Mouse (Mus musculus) frontal cortex, adult (tissue): ENCODE data around the gene Slc33a1.

Experiments used
- ATAC-seq: cut with Nextera tagmentation; 2 replicates; pipeline ENCODE4 v1.9.2; 2017; ENCODE audit warnings: mild to moderate bottlenecking, moderate library complexity, mixed read lengths; ENCODE audit not compliant: low TSS enrichment

Gene Slc33a1

DNA sequence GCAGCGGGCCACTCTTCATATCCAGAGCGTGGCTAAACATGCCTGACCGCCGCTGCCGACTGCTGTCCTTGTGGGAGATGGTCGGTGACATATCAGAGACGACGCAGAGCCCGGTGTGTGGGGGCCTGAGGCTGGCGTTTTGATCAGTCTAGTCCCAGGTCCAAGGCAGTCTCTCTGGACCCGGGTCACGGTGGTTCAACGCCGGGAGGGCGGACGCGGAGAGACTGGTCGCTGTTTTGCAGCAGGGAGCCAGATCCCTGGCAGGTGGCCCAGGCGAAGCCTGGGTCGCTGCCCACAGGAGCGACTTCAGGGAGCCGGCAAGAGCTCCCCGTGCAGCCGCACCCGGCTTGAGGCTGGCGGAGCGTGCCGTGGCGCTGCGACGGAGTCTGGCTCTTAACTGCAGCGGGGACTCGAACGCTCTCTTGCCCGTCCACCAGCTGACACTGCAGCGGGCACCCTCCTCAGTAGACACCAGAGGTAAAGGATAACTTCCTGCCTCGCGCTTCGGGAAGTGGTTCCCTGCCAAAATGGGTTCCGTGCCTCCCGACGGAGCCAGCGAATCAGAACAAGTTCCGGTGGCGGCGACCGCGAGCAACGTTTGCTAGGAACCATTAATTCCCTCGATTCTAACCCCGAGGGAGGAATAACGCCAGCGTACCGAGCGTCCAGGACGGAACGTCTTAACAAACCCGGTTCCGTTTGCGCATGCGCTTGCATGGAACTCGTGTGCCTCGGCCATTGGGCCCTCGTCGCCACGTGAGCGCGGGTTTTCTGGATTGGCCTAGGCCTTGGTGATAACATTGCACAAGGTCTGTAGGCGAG is at the start of gene Slc33a1:
TSS of gene Slc33a1 (minus strand) at position 669 of the 822 bp plus-strand sequence.
- ATAC-seq: peak; percentile 97

DNA sequence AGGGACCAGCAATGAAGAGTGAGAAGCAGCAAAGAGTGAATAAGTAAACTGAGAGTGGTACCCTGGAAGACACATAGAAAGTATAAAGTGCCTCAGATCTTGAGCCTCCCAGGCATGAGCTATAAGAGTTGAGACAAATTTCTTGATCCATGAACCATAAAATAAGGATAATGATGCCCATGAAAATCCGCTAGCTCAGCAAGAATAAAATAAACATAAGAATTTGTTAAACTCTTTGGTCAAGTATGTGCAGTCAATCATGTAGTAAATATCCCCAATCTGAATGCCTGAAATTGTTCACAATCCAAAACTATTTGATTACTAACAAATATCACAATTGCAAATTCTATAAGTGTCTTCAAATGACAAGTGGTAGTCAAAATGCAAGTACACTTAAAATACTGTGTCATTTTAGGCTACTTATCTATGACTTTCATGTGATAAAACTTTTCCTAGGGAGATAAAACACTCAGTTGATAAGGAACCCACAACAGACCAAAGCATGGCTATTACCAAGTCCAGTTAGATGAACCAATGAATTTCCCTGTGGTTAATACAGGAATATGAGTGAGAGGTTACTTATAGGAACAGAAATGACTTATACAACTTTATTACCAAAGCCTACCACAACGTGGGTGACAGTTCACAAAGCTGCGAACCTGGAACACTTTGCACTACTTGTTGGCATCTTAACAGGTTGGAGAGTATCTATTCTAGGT is 24.3 kb upstream of the Slc33a1 start:
- no peak for ATAC-seq

DNA sequence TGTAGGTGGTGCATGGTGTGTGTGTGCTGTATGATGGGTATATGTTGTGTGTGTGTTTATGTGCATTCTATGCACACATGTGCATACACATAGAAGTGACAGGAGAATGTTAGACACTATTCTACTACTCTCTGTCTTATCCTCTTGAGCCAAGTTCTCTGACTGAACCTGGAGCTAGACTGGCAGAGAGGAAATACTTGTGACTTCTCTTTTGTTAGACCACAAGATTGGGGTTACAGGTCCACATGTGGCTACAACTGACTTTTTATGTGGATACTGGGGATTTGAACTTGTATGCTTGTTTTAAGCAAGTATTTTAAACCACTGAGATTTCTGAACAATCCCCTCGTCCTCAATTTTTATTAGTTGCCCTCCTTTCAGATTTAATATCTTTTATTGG is 22.1 kb upstream of the Slc33a1 start:
- ATAC-seq: no peak

DNA sequence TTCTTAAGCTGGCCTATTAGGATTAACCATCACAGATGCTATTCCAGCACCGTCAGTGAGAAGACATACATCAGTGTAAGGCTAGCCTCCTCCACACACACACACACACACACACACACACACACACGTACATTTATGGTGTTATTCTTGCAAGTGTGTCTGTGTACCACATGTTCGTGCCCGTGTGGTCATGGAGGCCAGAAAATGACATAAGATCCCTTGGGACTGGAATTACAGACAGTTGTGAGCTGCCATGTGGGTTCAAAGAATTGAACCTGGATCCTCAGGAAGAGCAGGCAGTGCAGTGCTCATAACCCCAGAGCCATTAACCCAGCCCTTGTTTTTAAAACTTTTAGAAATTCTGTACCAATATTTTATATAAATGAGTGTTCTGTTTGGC is 13.3 kb upstream of the Slc33a1 start:
- ATAC-seq: no peak

DNA sequence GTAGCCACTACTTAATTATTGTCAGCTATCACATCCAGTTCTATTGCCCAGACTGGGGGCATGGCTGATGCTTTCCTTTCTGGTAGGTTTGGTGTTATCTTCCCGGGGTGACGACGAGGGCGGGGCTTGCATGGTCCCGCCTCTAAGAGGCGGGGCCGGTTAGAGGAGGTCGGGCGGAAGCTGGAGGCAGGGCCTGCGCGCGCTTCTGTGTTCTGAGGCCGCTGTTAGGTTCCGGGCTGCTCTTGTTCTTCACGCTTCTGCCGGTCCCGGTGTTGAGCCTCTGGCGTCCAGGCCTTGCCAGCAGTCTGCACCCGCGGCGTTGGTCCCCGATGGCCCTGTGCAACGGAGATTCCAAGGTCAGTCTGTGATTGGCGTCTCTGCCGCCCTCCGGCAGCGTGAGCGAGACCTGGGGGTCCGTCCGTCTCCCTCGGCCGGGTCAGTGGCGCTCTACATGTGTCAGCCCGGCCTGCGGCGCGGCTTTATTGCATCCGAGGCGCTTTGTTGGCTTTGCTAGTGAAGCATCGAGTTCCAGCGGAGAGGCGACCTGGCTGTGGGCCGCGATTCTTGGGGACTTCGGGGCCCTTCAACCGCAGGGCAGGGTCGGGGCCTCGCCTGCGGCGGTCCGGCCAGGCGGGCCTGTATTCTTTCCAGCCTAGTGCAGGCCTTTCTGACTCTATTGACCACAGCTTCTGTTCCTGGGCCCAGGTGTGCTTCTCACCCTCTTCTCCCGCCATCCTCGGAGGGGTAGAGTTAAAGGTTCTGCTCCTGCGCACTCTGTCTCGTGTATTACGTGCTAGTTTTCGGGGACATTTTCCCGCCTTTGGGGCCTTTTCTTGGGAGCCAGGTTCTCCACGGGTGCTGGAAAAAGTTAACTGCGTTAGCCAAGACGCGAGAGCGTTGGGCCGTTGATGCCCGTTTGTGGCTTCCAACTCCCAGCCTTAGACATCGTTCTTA is 11.7 kb upstream of the Slc33a1 start, which contains the start of gene Gmps:
TSS of gene Gmps (plus strand) at position 152 of the 954 bp plus-strand sequence.
- peak; percentile 99 for ATAC-seq

DNA sequence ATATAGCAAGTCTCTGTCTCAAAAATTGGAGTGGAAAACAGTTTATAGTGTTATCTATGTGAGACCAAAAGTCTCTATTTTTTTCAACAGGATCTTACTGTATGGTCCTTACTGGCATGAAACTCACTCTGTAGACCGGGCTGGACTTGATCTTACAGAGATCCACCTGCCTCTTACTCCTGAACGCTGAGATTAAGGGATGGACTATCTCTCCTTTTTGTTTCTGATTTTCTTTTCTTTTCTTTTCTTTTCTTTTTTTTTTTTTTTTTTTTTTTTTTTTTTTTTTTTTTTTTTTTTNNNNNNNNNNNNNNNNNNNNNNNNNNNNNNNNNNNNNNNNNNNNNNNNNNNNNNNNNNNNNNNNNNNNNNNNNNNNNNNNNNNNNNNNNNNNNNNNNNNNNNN is 1.4 kb upstream of the Slc33a1 start:
- ATAC-seq: no peak

DNA sequence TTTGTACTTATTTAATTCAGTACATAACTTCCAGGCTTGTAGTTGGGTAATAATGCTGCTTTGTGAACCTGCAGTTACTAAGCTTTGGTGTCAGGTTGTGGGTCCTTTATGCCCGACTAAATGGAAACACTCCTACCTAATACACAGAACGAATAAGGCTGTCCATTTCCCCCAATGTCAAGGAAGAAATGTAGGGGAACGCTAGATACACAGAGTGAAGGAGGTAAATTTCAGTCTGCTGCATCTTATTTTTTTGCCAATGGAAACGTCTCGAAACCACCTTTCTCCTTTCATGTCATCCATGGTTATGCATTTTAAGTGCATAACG is 318 bp upstream of the Slc33a1 start:
- ATAC-seq: no peak

DNA sequence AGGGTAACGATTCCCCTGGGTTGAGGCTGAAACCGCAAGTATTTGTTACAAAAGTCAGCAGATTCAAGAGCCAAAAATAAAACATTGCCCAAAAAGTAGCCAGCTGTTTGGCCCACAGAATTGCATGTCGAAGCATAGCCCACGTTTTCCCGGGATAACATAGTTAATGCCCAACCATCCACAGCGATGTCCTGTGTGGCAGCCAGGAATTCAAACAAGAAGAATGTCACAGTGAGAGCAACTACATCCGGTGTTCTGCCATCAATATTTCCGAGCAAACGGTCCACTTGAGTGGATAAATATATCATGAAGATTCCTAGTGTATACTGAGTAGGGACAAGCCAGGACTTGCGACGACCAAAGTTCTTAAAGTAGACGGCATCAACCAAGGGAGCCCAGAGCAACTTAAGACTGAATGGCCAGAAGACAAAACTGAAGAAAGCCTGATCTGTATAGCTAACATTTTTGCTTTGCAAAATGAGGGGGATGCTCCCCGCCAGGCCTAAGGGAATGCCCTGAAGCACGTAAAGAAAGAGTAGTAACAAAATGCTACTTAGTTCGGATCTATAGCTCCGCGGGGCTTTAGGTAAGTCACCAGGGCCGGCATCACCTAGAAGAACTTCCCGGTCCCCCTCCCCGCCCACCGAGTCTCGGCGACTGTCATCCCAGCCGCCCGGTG is 1.0 kb downstream of the Slc33a1 start:
- ATAC-seq: peak; percentile 5; the same call in 1 of the 2 replicates

DNA sequence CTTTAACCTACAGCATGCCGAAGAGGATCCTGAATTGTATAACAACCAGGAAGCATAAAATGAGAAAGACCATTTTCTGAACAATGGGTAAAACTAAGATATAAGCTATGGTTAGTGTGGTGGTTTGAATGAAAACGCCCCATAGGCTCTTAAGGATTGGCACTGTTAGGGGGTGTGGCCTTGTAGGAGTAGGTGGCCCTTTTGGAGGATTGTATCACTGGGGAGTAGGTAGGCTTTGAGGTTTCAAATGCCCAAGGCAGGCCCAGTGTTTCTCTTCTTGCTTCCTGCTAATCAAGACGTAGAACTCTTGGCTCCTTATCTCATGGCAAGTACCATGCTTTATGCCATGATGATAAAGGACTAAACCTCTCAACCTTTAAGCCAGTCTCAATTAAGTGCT is 14.7 kb downstream of the Slc33a1 start:
- ATAC-seq: no peak

DNA sequence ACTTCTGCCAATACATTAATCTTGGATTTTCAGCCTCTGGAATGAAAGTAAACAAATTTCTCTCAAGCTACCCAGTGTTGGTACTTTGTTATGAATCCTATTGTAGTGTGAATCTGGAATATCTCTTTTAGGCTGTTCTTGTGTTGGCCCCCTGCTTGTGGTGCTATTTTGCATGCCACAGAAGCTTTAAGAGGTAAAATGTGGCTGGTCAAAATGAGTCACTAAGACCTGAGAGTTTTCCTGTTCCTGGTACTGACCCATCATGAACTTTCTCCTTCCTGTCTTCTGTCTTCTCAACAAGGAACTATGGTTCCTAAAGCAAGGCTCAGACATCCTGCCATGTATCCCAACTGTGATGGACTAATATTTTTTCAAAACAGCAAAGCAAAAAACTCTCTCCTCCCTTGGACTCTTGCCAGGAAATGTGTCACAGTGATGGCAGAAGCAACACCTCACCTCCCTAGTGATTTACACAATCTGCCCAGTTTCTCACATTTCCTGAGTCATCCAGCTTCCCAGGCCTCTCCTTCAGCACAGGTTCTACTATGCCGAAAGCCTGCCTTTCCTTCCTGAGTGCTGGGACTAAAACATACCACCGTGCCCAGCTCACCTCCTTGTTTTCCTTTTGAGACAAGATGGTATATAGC is 23.2 kb downstream of the Slc33a1 start:
- ATAC-seq: peak; percentile 98

DNA sequence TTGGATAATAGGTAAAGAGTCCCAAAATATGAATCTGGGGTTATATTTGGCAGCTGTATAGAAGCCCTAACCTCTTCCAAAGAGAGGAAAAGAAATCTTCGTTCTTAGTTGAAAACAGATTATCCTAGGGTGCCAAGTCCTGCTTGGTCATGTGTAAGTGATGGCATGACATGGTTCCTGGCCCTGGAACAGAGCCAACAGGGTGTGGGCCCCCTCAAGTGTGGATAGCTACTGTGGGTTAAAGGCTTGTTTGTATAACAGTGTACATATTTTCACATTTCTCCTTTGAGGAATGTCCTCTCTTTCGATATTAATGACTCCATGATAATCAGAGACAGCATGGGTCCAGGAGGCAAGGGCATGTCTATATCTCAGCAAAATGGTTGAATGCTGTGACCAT is 25.6 kb downstream of the Slc33a1 start:
- ATAC-seq: no peak

DNA sequence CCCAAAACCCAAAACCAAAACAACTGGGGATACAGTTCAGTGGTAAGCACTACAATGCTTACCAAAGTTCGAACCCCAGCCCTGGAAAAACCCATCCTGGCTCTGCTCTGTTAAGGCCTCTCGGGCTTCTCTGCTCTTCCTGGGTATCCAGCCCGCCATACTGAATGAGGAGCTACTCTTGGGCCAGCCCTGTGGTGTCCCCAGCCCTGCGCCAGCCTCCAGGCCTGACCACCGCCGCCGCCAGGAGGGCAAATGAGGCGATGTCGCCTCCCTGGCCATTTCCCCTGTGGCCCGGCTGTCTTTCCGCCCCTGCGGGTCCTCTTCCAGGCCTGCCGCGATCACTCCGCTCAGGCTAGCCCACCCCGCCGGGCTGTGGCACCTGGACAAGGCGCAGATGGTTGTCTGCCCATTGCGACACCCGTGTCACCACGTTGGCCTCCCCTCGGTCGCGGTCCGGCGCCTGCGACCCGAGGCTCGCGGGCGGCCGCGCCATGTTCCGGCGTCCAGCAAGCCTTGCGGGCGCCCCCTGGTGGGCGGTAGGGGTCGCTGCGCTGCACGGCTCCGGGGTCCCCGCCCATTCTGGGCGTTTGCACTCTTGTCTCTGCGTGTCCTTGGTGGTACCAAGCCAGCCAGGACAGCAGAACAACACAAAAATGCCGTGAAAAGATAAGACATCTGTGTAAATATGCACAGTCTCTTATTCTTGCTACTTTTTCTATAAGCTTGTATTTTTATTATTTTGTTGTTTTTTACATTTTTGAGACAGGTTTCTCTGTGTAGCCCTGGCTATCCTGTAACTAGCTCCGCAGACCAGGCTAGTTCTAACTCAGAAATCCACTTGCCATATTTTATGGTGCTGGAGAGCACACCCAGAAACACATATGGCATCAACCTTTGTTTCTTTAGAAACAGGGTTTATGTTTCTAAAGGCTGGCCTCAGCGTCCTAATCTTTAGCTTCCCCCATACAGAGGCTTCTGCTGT is 35.4 kb downstream of the Slc33a1 start, which contains the start of gene E130311K13Rik:
TSS of gene E130311K13Rik (minus strand) at position 595 of the 982 bp plus-strand sequence.
- ATAC-seq: peak; percentile 92

DNA sequence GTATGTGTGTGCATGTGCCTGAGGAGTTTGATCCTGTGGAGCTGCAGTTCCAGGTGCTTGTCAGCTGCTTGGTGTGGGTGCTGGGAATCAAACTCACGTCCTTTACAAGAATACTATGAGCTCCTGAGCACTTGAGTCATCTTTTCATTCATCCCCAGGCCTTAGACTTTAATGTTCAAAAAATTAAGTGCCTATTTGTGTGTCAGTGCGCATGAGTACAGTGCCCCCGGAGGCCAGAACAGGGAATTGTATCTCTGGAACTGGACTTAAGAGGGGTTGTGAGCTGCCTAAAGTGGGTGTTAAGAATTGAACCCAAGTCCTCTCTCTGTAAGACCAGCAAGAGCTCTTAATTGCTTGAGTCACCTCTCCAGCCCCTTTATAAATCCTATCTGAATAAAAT is 44.9 kb downstream of the Slc33a1 start:
- peak; percentile 64; the same call in 1 of the 2 replicates for ATAC-seq

DNA sequence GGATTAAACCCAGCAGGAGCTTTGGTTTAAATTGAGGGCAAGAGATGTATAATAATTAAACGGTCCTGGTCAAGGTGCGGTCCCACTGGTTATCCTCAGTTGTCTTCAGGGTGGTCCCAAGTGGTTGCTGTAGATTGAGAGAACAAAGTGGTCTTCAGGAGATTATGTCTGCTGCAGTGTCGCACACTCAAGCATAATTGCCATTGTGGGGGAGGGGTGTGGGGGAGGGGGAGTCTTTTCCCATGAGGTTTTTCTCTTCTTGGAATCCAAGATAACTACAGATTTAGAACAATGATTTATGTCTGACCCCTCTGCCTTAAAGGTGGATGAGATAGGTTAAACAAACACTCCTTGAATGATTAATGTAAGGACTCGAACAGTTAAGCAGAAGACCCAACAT is 54.3 kb downstream of the Slc33a1 start:
- no peak for ATAC-seq

DNA sequence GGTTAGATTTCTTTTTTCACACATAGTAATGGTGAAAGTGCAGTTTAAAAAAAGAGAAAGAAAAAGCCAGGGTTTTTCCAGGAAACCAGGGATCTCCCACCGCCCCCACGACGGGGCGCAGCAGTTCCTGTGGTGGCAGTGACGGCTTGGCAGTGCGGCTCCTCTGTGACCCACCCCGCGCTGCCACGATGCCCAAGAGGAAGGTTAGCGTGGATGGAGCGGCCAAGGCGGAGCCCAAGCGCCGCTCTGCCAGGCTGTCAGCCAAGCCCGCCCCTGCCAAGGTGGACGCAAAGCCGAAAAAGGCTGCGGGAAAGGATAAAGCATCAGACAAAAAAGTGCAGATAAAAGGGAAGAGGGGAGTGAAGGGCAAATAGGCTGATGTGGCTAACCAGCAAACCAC is 59.3 kb downstream of the Slc33a1 start:
- ATAC-seq: peak; percentile 84

DNA sequence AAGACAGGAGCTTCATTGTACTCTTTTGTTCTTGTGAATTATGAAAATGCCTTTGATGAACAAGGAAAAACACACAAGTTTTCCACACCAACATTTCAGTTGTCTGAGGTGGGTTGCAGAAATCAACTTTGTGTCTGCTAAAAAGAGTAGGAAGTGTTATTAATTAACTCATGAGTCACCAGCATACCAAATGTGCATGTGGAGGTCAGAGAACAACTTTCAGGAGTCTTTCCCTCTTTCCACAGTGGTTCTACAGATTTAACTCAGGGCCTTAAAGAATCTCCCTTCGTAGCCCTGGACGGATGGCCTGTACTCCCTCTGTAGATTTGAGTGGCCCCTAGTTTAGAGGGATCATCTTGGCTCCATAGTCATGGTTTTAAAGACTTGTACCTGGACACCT is 60.4 kb downstream of the Slc33a1 start:
- ATAC-seq: no peak

DNA sequence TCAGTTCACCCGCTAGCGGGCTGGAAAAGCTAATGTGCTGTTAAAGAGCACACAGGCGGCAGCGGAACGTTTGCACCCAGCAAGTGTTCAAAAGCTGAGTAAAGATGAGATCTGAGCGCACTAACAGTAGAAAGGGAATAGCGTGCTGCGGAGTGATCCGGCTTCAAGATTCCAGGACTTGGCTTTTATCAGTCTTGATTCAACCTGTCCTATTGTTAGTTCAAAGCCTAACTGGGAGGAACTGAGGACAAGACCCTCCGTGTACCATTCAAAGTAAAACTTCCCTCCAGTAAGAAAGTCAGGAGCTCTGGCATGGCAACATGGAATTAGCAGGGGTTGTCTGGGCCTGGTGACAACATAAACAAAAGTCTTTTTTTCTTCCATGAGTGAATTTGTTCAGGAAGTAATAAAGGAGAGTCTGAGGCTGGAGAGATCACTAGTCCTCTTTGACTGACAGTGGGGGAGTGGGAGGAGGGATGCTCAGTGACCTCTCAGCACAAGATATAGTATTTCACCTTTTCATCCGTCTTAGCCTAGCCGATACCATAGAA is 64.5 kb downstream of the Slc33a1 start:
- ATAC-seq: no peak

DNA sequence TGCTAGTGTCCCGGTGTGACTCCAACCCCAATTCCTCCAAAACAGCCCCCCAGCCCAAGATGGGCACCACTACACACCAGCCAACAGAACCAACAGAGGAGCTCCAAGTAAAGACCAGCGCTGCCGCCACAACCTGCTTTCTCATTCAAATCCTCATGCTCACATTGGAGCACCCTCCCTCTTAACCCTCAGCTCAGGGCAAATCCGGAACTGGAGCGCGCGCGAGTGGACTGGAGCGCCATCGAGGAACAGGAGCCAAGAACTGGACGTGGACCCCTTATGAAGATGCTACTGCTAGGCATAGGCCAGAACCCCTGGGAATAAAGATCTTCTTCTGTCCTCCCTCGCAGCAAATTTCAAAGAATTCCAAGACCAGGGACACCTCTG is 65.3 kb downstream of the Slc33a1 start, which contains the start of gene Plch1:
TSS of gene Plch1 (minus strand) at position 164 of the 387 bp plus-strand sequence.
- peak; percentile 80 for ATAC-seq
